Mouse (Mus musculus): Measurements from ENCODE around the gene Capg. TPM values are rescaled to one million over a fixed set of nuclear protein-coding genes. Genes with fewer than 3 reads are reported as not detected.

Capg gene
- polyA plus RNA-seq, 1 experiment = 0.48 TPM

DNA sequence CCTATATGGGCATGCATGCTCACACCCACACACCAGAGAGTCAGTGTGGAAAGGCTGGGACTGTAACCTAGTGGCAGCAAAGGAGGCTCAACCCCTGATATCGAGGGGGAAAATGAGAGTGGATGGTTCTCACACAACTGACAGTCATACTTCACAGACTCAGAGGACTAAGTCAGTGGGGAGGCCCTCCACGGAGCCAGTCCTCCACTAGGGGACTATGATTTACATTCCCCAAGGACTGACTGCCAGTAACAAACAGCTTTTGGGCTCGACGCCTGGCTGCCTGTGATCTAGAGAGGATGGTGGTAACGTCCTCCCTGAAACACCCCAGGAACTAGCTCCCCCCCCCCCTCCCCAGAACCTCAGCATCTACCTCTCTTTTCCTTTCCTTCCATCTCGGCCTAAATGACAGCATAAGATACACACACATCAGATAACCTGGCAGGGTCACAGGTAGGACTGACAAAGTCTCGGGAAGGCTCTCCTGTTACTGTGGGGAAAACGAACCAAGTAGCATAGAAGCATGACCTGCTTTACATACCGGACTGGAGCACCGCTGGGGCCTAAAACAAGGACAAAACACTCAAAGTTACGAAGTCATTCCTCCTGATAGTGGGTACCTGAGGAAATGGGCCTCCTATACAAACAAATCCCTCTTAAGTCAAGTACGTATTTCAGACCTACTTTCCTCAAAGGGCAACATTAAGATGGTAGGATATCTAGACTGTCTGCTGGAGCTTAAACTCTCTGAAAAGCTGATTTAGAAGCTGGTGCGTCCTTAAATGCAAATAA lies 53.1 kb downstream of the Capg start:
- Histone ChIP-seq H3K27me3 (ENCODE audit: control insufficient read depth) (no peaks in the 10 kb centered on the region), H3K36me3 (ENCODE audit: control insufficient read depth) (no peaks in the 10 kb centered on the region; the same call in none of the 2 replicates), H3K9me3 (ENCODE audit: control insufficient read depth, low read length) (no peaks in the 10 kb centered on the region), H3K4me3 (replicated peaks) (peak overlapping the region; percentile 72), H3K4me1 (ENCODE audit: control insufficient read depth) (peaks cover 36% of the 10 kb centered on the region)
- TF ChIP-seq GATA1 (IDR thresholded peaks at IDR 0.05; ENCODE audit: low read length) (no peak), TAL1 (IDR thresholded peaks at IDR 0.05; ENCODE audit: low read length) (no peak)

GRCm38 (mm10) chr6:72597956-72598753 lies 54.0 kb downstream of the Capg start, which contains the start of the genes Elmod3 and Retsat:
TSS of gene Elmod3 (minus strand) at chr6:72598413.
TSS of gene Retsat (plus strand) at chr6:72598475.
- H3K4me1 ChIP-seq (ENCODE audit: control insufficient read depth) = peaks cover 36% of the 10 kb centered on the region
- H3K4me3 ChIP-seq (replicated peaks) = peak within 1 kb of the TSS; percentile 72
- no peaks in the 10 kb centered on the region for H3K27me3 ChIP-seq (ENCODE audit: control insufficient read depth)
- TF ChIP-seq TAL1 (IDR thresholded peaks at IDR 0.05; ENCODE audit: low read length) = no peak
- TF ChIP-seq GATA1 (IDR thresholded peaks at IDR 0.05; ENCODE audit: low read length) = no peak
- peaks cover 2% of the 10 kb centered on the region for H3K36me3 ChIP-seq (ENCODE audit: control insufficient read depth)
- H3K9me3 ChIP-seq (ENCODE audit: control insufficient read depth, low read length) = no peaks in the 10 kb centered on the region

GRCm38 (mm10) chr6:72598791-72599557 lies 54.8 kb downstream of the Capg start:
- Histone ChIP-seq H3K4me1 (ENCODE audit: control insufficient read depth) (peaks cover 36% of the 10 kb centered on the region), H3K4me3 (replicated peaks) (peak overlapping the region; percentile 72), H3K36me3 (ENCODE audit: control insufficient read depth) (peaks cover 10% of the 10 kb centered on the region), H3K9me3 (ENCODE audit: control insufficient read depth, low read length) (no peaks in the 10 kb centered on the region), H3K27me3 (ENCODE audit: control insufficient read depth) (no peaks in the 10 kb centered on the region)
- TF ChIP-seq GATA1 (IDR thresholded peaks at IDR 0.05; ENCODE audit: low read length) = no peak
- no peak for TF ChIP-seq TAL1 (IDR thresholded peaks at IDR 0.05; ENCODE audit: low read length)

GRCm38 (mm10) chr6:72600216-72600615 lies 56.0 kb downstream of the Capg start:
- peaks cover 23% of the 10 kb centered on the region for H3K36me3 ChIP-seq (ENCODE audit: control insufficient read depth)
- no peaks in the 10 kb centered on the region for H3K27me3 ChIP-seq (ENCODE audit: control insufficient read depth)
- TF ChIP-seq TAL1 (IDR thresholded peaks at IDR 0.05; ENCODE audit: low read length) (no peak), GATA1 (IDR thresholded peaks at IDR 0.05; ENCODE audit: low read length) (no peak)
- peaks cover 36% of the 10 kb centered on the region for H3K4me1 ChIP-seq (ENCODE audit: control insufficient read depth)
- no peaks in the 10 kb centered on the region for H3K9me3 ChIP-seq (ENCODE audit: control insufficient read depth, low read length)
- H3K4me3 ChIP-seq (replicated peaks) = no peak overlapping the region

- Histone ChIP-seq H3K36me3 (ENCODE audit: control insufficient read depth) (peaks cover 28% of the 10 kb centered on the region), H3K4me3 (replicated peaks) (no peak overlapping the region), H3K9me3 (ENCODE audit: control insufficient read depth, low read length) (no peaks in the 10 kb centered on the region), H3K4me1 (ENCODE audit: control insufficient read depth) (peaks cover 33% of the 10 kb centered on the region), H3K27me3 (ENCODE audit: control insufficient read depth) (no peaks in the 10 kb centered on the region)
- TF ChIP-seq GATA1 (IDR thresholded peaks at IDR 0.05; ENCODE audit: low read length) = no peak
- no peak for TF ChIP-seq TAL1 (IDR thresholded peaks at IDR 0.05; ENCODE audit: low read length)
These were observed 56.6 kb downstream of the Capg start for GRCm38 (mm10) chr6:72600771-72601170.

DNA sequence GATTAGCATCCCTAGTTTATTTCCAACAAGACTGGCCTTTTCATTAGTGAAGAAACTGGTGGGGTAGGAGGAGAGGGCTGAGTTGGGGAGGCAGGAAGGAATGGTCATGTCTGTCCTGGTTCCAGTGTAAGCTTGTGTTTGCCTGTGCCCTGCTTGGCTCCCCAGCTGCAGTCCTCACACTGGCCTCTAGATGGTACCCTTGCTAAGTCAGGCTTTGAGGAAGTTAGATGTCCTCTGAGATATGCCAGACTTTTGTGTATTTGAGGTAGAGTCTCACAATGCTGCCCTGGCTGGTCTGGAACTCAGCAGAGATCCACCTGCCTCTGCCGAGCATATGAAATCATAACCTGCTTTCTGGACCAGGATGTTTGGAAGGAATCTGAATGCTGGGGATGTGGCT lies 57.5 kb downstream of the Capg start:
- Histone ChIP-seq H3K4me1 (ENCODE audit: control insufficient read depth) (peaks cover 28% of the 10 kb centered on the region), H3K36me3 (ENCODE audit: control insufficient read depth) (peaks cover 38% of the 10 kb centered on the region), H3K4me3 (replicated peaks) (no peak overlapping the region), H3K27me3 (ENCODE audit: control insufficient read depth) (no peaks in the 10 kb centered on the region), H3K9me3 (ENCODE audit: control insufficient read depth, low read length) (no peaks in the 10 kb centered on the region)
- no peak for TF ChIP-seq TAL1 (IDR thresholded peaks at IDR 0.05; ENCODE audit: low read length)
- peak; percentile 64; the same call in 1 of the 2 replicates for TF ChIP-seq GATA1 (IDR thresholded peaks at IDR 0.05; ENCODE audit: low read length)

DNA sequence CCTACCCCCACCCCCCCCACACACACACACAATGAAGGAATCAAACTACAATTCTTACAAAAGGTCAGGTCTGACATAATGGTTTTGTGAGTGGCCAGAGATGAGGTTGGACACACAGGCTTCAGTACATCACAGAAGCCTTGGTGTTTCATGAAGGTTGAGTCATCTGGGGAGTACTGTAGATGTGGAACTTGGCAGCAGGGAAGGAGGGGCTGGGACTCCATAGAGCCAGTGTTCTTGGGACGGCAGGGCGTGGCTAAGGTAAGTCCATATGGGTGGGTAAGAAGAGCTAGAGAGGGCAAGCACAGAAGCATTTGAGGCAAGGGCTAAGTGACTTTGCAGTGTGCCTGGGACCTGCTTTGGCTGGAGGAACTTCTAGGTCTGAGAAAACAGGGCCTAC lies 59.9 kb downstream of the Capg start:
- TF ChIP-seq GATA1 (IDR thresholded peaks at IDR 0.05; ENCODE audit: low read length) = no peak
- no peak for TF ChIP-seq TAL1 (IDR thresholded peaks at IDR 0.05; ENCODE audit: low read length)
- Histone ChIP-seq H3K36me3 (ENCODE audit: control insufficient read depth) (peaks cover 57% of the 10 kb centered on the region), H3K27me3 (ENCODE audit: control insufficient read depth) (no peaks in the 10 kb centered on the region), H3K4me3 (replicated peaks) (no peak overlapping the region), H3K4me1 (ENCODE audit: control insufficient read depth) (peaks cover 5% of the 10 kb centered on the region), H3K9me3 (ENCODE audit: control insufficient read depth, low read length) (no peaks in the 10 kb centered on the region)

DNA sequence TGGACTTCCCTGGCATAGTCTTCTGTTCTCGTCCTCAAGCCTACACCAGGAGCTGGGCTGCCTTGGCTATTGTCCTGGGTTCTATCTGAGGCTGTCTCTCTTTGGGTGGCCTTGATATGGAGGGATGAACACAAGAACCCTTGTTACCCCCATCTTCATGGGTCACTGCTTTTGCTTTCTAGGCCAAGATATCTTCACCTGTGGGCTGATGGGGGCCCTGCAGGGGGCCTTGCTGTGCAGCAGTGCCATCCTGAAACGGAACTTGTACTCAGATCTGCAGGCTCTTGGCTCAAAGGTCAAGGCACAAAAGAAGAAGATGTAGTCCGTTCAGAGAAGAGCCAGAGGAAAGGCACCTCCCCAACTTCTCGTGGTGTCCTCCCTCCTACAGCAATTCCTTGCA lies 62.9 kb downstream of the Capg start:
- H3K4me3 ChIP-seq (replicated peaks) = no peak overlapping the region
- H3K4me1 ChIP-seq (ENCODE audit: control insufficient read depth) = no peaks in the 10 kb centered on the region
- TF ChIP-seq GATA1 (IDR thresholded peaks at IDR 0.05; ENCODE audit: low read length) = no peak
- no peak for TF ChIP-seq TAL1 (IDR thresholded peaks at IDR 0.05; ENCODE audit: low read length)
- H3K27me3 ChIP-seq (ENCODE audit: control insufficient read depth) = no peaks in the 10 kb centered on the region
- peaks cover 86% of the 10 kb centered on the region for H3K36me3 ChIP-seq (ENCODE audit: control insufficient read depth)
- H3K9me3 ChIP-seq (ENCODE audit: control insufficient read depth, low read length) = no peaks in the 10 kb centered on the region
